Mouse (Mus musculus) forebrain, embryonic 12.5 days (tissue): Measurements from ENCODE around the gene Fmnl2. TPM values are rescaled to one million over a fixed set of nuclear protein-coding genes. Genes with fewer than 3 reads are reported as not detected.
A peak's percentile ranks its signal among the peaks of the same experiment; 100 is the strongest.

Source experiments
- ATAC-seq: fragments of 200-750 bp; cut with Nextera tagmentation; 2 replicates; pipeline ENCODE4 v1.8.0; 2017; ENCODE audit warnings: moderate TSS enrichment; ENCODE audit not compliant: low FRiP score
- H3K27ac ChIP-seq: fragments of 300-500 bp; sonication (generic); 2 replicates; pipeline ENCODE4 v1.5.1; 2016; ENCODE audit warnings: mild to moderate bottlenecking
- H3K27me3 ChIP-seq: fragments of 300-500 bp; sonication (generic); 2 replicates; pipeline ENCODE4 v1.6.1; 2016; ENCODE audit warnings: mild to moderate bottlenecking
- H3K36me3 ChIP-seq: fragments of 300-500 bp; sonication (generic); replicated peaks from 2 replicates; pipeline ENCODE4 v1.6.1; 2016; ENCODE audit warnings: mild to moderate bottlenecking
- H3K4me1 ChIP-seq: fragments of 300-500 bp; sonication (generic); 2 replicates; pipeline ENCODE4 v1.6.1; 2016
- H3K4me2 ChIP-seq: fragments of 300-500 bp; sonication (generic); 2 replicates; pipeline ENCODE4 v1.6.1; 2016; ENCODE audit warnings: mild to moderate bottlenecking, moderate library complexity
- H3K4me3 ChIP-seq: fragments of 300-500 bp; sonication (generic); replicated peaks from 2 replicates; pipeline ENCODE4 v1.5.1; 2016; ENCODE audit warnings: mild to moderate bottlenecking
- H3K9ac ChIP-seq: fragments of 300-500 bp; sonication (generic); 2 replicates; pipeline ENCODE4 v1.6.1; 2016; ENCODE audit warnings: mild to moderate bottlenecking
- H3K9me3 ChIP-seq: fragments of 300-500 bp; sonication (generic); 2 replicates; pipeline ENCODE4 v1.6.1; 2016
- WGBS: fragments of 180-500 bp; shearing (Covaris S2); methylation state at CpG from one replicate; pipeline ENCODE4 v1.1.7; 2016; 5-methylcytosine and 5-hydroxymethylcytosine counted together
- polyA plus RNA-seq: library from polyadenylated mRNA; unstranded; fragments of >200 nt; fragmentation: Nextera tagmentation; extraction: Ambion mirVana; gene quantifications from 2 replicates; pipeline ENCODE4 v1.2.1, GENCODE M21; 2016

The Fmnl2 gene
- polyA plus RNA-seq, 1 experiment from 2014 or later = 13.9 TPM

DNA sequence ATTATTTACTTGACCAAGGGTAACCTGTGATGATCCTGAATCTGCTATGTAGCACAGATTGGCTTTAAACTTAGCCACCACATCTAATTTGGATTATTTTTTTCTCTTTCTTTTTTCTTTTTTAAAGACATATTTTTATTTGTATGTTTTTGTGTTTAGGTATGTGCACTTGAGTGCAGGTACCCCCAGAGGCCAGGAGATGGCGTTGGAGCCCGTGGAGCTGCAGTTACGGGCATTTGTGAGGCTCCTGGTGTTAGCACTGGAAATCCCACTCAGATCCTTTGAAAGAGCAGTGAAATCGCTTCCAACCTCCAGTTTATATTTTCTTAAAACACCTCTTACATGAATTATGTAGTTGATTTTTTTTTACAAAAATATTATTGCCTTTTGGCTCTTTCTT lies 91.9 kb downstream of the Fmnl2 start:
- H3K9ac ChIP-seq = no peak overlapping the region
- no peak overlapping the region for H3K4me3 ChIP-seq
- no peak overlapping the region for H3K4me2 ChIP-seq
- ATAC-seq = no peak
- H3K27me3 ChIP-seq = no peaks in the 10 kb centered on the region
- H3K27ac ChIP-seq = no peak overlapping the region
- H3K4me1 ChIP-seq = peaks cover 32% of the 10 kb centered on the region
- H3K9me3 ChIP-seq = no peaks in the 10 kb centered on the region
- 93% methylated on average over 4 of the region's 4 CpGs for WGBS
- H3K36me3 ChIP-seq = no peaks in the 10 kb centered on the region

DNA sequence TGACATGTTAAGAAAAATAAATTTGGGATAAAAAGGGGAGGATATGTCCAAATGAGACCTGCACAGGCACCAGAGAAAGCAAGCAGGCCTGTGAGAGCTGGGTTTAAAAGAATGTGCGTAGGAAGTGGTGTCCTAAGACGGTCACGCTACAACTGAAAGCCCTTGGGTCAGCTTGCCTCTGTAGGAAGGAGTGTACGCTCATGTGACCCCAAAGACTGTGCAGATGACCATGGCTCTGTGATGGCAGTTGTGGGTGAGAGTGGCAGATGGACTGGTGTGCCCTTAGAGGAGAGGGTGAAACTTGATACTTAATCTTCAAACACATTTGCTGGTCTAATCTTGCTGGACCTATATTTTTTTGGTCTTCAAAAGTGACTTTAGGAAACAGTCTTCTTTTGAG lies 92.6 kb downstream of the Fmnl2 start:
- no peaks in the 10 kb centered on the region for H3K27me3 ChIP-seq
- H3K9ac ChIP-seq = no peak overlapping the region
- H3K9me3 ChIP-seq = no peaks in the 10 kb centered on the region
- ATAC-seq = no peak
- H3K4me1 ChIP-seq = peaks cover 25% of the 10 kb centered on the region
- no peak overlapping the region for H3K4me2 ChIP-seq
- H3K27ac ChIP-seq = no peak overlapping the region
- whole genome bisulfite sequencing = 86% methylated on average over 4 of the region's 4 CpGs
- H3K4me3 ChIP-seq = no peak overlapping the region
- no peaks in the 10 kb centered on the region for H3K36me3 ChIP-seq

DNA sequence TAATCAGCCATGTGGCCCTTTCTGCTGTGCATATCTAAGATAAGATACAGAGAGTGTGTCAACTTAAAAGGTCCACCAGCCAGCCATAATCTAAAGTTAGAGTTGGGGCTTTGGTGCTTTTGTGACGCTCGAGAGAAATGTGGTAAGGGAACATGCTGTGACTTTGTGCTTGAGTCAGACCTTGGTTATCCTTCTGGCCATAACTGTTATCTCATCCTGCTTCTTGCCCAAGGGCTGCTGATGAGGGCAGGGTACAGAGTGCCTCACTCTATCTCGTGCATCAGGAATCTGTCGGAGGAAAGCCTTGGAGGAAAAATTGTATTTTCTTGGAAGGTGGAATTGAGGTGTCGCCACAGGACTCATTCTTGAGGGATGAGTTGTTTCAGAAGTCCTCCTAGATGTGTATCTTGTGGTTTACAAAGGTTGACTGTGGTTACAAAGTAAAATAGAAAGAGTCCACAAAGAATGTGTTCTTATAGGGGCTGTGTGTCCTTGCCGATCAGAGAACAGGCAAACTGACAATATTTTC lies 94.6 kb downstream of the Fmnl2 start:
- no peaks in the 10 kb centered on the region for H3K9me3 ChIP-seq
- no peaks in the 10 kb centered on the region for H3K36me3 ChIP-seq
- 81% methylated on average over 6 of the region's 6 CpGs for WGBS
- ATAC-seq = no peak
- no peaks in the 10 kb centered on the region for H3K27me3 ChIP-seq
- H3K9ac ChIP-seq = no peak overlapping the region
- H3K4me2 ChIP-seq = no peak overlapping the region
- H3K27ac ChIP-seq = no peak overlapping the region
- H3K4me1 ChIP-seq = peaks cover 5% of the 10 kb centered on the region
- H3K4me3 ChIP-seq = no peak overlapping the region

DNA sequence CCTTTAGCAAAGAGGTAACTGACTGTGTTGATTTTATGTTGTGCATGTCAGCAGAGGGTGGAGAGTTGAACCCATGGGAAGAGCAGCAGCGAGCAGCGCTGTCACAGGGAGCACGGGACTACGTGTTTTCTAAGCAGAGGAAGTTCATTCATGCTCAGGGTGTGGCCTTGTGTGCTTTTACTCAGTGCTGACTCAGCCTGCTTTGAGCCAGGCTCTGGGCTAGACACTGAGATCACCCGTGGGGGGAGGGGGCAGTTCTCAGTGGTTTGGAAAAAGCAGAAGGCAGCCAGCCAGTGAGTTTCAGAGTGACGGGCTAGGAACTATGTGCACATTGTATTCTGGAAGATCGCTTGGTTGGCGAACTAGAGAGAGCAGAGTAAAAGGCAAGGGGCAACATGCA lies 97.4 kb downstream of the Fmnl2 start:
- no peak for ATAC-seq
- WGBS = 83% methylated on average over 8 of the region's 8 CpGs

DNA sequence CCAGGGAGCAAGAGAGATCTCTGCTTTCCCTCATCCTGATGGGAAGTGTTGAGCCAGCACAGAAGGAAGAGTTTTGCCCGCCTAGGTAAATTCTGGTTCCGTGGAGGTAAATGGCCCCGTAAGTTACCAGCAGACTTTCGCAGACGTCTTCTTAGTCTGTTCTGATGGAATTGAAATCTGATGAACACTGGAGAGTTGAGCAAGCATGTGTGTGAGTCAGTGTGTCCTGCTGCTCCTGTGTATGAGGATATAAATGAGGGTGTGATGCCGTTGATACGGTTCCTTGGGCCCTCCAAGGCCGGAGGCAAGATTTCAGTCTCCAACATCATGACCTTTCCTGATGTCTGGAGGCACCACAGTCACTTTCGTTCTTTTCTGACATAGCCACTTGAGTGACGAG lies 98.2 kb downstream of the Fmnl2 start:
- H3K9me3 ChIP-seq = no peaks in the 10 kb centered on the region
- no peak overlapping the region for H3K27ac ChIP-seq
- ATAC-seq = no peak
- no peaks in the 10 kb centered on the region for H3K27me3 ChIP-seq
- no peak overlapping the region for H3K9ac ChIP-seq
- H3K4me1 ChIP-seq = peaks cover 39% of the 10 kb centered on the region
- no peak overlapping the region for H3K4me3 ChIP-seq
- H3K4me2 ChIP-seq = no peak overlapping the region
- WGBS = 94% methylated on average over 10 of the region's 10 CpGs
- no peaks in the 10 kb centered on the region for H3K36me3 ChIP-seq

More for the DNA sequence above, 97.4 kb downstream of the Fmnl2 start:
- H3K4me3 ChIP-seq = no peak overlapping the region
- no peak overlapping the region for H3K9ac ChIP-seq
- H3K9me3 ChIP-seq = no peaks in the 10 kb centered on the region
- H3K36me3 ChIP-seq = no peaks in the 10 kb centered on the region
- no peak overlapping the region for H3K27ac ChIP-seq
- H3K4me1 ChIP-seq = peaks cover 32% of the 10 kb centered on the region
- H3K4me2 ChIP-seq = no peak overlapping the region
- H3K27me3 ChIP-seq = no peaks in the 10 kb centered on the region

DNA sequence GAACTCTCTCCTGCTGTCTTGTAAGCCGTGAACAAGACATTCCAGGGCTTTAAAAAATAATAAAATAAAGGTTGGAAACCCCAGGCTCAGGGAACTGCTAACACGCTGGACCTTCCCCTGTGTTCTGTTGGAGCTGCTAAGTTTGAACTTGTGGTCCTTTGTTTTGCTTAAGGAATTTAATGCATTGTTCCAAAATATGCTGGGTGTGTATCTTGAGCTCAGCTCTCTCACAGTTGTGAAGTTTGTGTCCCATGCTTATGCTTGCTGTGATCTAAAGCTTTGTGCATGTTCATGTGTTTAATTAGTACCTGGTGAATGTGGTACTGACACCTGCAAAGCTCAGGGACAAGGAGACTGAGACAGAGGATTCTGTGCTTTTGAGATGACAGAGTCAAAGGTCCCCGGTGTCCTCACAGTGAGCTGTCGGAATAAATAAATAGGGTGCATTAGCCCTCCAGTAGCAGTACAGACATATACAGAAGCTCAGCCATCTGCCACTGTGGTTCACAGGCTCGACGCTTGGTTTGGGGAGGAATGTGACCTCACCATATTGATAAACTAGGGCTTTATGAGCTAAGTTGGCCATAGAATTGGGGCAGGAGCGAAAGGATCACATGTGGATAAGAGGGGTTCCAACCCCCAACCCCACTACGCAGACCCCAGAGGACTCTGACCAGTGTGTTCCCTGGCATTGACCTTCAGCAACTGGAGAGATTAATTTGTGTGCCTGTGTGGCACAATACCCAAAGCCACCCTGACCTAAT lies 100.3 kb downstream of the Fmnl2 start:
- peak; percentile 55; the same call in 1 of the 2 replicates for ATAC-seq
- Histone ChIP-seq H3K4me1 (peaks cover 37% of the 10 kb centered on the region), H3K9me3 (no peaks in the 10 kb centered on the region), H3K36me3 (no peaks in the 10 kb centered on the region), H3K9ac (0 out of 2 replicates have a peak overlapping the region, but pooled peaks have one; percentile 17), H3K27ac (peak overlapping the region; percentile 73), H3K4me3 (no peak overlapping the region), H3K27me3 (no peaks in the 10 kb centered on the region), H3K4me2 (peak overlapping the region; percentile 43)
- 17% methylated on average over 8 of the region's 8 CpGs for WGBS

DNA sequence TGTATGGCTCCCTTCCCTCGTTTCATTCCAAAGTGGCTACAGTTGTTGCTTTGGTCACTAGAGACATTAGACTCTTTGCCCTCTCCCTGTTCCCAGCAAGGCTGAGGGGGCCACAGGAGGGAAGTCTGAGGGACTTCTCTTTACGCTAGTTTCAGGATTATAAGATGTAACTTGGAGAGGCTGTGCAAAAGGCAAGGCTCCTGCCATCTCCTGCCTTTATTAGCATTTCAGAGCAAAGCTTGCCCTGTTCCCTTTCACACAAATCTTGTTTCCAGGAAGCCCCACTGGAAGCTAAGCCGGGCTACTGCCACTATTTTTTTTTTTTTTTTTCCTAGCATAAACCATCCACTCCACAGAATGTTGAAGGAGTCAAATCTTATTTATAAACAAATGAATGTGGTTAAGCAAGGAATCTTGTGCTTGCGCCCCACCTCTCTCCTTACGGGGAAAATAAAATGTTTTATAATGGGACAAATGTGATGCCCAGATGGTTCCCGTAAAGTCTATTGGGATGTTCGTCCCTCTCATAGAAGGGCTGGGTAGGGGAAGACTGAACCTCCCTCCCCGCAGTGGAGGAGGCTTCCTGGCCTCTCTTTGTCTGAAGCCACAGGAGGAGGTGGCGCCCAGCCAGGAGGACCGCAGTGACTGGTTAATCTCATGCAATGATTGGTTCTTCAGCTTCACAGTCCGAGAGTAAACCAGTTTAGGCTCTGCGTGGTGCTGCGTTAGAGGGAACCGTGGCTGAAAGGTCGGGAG lies 101.1 kb downstream of the Fmnl2 start:
- Histone ChIP-seq H3K4me1 (peaks cover 42% of the 10 kb centered on the region), H3K9me3 (no peaks in the 10 kb centered on the region), H3K4me2 (peak overlapping the region; percentile 43), H3K36me3 (no peaks in the 10 kb centered on the region), H3K27ac (peak overlapping the region; percentile 73), H3K9ac (peak overlapping the region; percentile 17; the same call in 1 of the 2 replicates), H3K4me3 (no peak overlapping the region), H3K27me3 (no peaks in the 10 kb centered on the region)
- WGBS = 1% methylated on average over 15 of the region's 15 CpGs
- ATAC-seq = peak; percentile 86

DNA sequence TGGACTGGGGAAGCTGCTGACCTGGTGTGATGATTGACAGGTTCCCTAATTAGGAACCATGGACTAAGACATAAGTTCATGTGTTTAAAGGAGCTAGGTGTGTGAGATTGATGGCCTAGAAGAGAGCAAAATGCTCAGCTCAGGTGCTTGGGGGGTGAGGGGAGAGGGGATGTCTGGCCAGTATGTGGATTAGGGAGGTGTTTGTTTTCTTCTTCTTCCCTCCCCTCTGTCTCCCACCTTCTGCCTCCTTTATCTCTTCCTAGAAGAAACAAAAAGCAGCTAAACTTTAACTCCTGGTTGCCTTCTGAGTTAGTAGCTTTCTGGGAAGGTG lies 101.6 kb downstream of the Fmnl2 start:
- Histone ChIP-seq H3K27me3 (no peaks in the 10 kb centered on the region), H3K9ac (peak overlapping the region; percentile 1; the same call in 1 of the 2 replicates), H3K36me3 (no peaks in the 10 kb centered on the region), H3K9me3 (no peaks in the 10 kb centered on the region), H3K4me3 (no peak overlapping the region), H3K27ac (peak overlapping the region; percentile 73), H3K4me1 (peaks cover 47% of the 10 kb centered on the region), H3K4me2 (peak overlapping the region; percentile 43)
- ATAC-seq = peak; percentile 39; the same call in 1 of the 2 replicates

DNA sequence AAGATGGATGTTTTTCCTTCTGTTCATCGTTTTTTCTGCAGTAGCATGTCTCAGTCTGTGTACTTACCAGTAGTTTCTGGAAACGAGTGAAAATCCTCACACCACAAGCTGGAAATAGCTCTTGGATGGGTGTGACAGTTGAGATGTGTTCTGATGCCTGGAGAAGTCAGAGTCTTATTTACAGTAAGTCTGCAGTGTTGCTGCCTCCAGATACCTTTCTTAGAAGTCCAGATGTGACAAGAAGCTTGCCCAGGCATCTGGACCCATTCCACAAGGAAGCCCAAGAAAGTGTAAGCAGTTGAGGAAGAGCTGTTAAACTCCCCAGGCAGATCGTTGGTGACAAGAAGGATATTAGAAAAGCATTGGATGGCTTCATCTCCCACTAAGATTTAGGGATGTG lies 102.3 kb downstream of the Fmnl2 start:
- no peak overlapping the region for H3K4me3 ChIP-seq
- no peak overlapping the region for H3K4me2 ChIP-seq
- no peaks in the 10 kb centered on the region for H3K9me3 ChIP-seq
- H3K27me3 ChIP-seq = no peaks in the 10 kb centered on the region
- no peak overlapping the region for H3K9ac ChIP-seq
- no peak overlapping the region for H3K27ac ChIP-seq
- H3K36me3 ChIP-seq = no peaks in the 10 kb centered on the region
- ATAC-seq = no peak
- peaks cover 53% of the 10 kb centered on the region for H3K4me1 ChIP-seq
- 46% methylated on average over 3 of the region's 3 CpGs for WGBS

DNA sequence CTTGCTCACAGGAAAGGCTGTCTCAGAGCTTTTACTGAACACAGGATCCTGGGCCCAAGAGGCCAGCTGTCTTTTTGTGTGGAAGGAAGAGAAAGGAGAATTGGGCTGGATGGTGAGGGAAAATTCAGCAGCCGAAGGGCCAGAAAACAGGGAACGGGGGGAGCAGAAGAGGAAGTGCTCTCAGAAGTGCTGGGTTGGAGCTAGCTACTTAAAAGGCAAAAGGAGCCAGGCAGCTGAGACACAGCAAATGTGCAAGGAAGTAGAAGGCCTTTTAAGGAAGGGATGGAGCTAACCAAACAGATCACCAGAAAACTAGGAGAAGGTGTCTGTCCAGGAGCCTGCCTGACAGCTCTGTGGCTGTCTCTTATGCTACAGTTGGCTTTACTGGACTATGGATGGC lies 103.0 kb downstream of the Fmnl2 start:
- Histone ChIP-seq H3K4me3 (no peak overlapping the region), H3K4me2 (no peak overlapping the region), H3K9me3 (no peaks in the 10 kb centered on the region), H3K4me1 (peaks cover 57% of the 10 kb centered on the region), H3K27me3 (no peaks in the 10 kb centered on the region), H3K9ac (no peak overlapping the region), H3K36me3 (no peaks in the 10 kb centered on the region), H3K27ac (0 out of 2 replicates have a peak overlapping the region, but pooled peaks have one; percentile 20)
- WGBS = 69% methylated on average over 2 of the region's 2 CpGs
- no peak for ATAC-seq

DNA sequence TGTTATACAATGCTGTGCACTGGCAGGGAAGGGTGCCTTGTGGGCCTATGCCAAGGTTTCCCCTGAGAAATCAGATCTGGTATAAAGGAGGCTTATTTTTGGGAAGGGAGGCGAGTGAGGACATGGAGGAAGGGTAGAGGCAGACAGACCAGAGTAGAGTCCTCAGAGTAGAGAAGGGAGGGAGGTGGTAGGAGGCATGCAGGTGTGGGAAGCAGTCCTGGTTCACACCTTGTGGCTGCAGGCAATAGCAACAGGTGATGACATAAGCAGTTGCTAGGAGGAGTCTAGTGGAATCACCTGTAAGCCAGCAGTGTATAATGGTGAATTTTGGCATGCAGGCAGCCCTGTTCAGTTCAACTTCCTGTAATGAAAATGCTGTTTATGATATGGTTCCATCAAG lies 105.8 kb downstream of the Fmnl2 start:
- no peaks in the 10 kb centered on the region for H3K9me3 ChIP-seq
- no peak overlapping the region for H3K4me2 ChIP-seq
- ATAC-seq = no peak
- H3K4me1 ChIP-seq = peaks cover 51% of the 10 kb centered on the region
- no peaks in the 10 kb centered on the region for H3K36me3 ChIP-seq
- WGBS = 91% methylated on average over 1 of the region's 1 CpGs
- H3K27ac ChIP-seq = no peak overlapping the region
- H3K9ac ChIP-seq = no peak overlapping the region
- H3K4me3 ChIP-seq = no peak overlapping the region
- H3K27me3 ChIP-seq = no peaks in the 10 kb centered on the region

DNA sequence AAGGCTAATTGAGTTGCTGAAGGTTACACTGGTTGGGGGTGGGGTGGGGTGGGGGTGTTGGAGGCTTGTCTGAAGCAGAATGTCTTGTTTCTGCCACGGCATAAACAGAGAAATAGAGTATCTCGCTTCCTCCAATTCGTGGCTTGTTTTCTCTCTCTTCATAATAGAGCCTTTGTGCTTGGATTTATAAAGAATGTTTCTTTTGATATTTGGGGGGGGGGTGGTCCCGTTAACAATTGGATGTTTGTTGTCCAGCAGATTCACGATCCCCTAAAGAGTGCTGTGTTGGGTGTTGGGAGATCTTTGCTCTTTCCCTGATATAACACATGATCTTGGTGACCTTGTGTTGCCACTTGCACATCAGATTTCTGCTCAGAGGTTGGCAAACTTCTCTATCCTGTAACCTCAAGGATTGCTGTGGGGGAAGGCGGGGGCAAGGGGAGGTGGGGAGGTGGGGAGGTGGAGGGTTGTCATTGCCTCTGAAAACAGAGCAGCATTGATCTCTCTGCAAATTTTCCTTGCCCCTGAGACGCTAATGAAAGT lies 106.8 kb downstream of the Fmnl2 start:
- no peak overlapping the region for H3K9ac ChIP-seq
- H3K4me3 ChIP-seq = no peak overlapping the region
- H3K27me3 ChIP-seq = no peaks in the 10 kb centered on the region
- ATAC-seq = no peak
- WGBS = 26% methylated on average over 7 of the region's 7 CpGs
- H3K4me2 ChIP-seq = no peak overlapping the region
- no peaks in the 10 kb centered on the region for H3K36me3 ChIP-seq
- peaks cover 41% of the 10 kb centered on the region for H3K4me1 ChIP-seq
- no peak overlapping the region for H3K27ac ChIP-seq
- no peaks in the 10 kb centered on the region for H3K9me3 ChIP-seq
